Mouse (Mus musculus) liver, embryonic 16.5 days (tissue): Measurements from ENCODE around the gene Btbd16. TPM values are rescaled to one million over a fixed set of nuclear protein-coding genes. Genes with fewer than 3 reads are reported as not detected.

Experiments used
- ATAC-seq: fragments of 200-750 bp; cut with Nextera tagmentation; 2 replicates; pipeline ENCODE4 v1.8.0; 2017; ENCODE audit warnings: low read depth, mild to moderate bottlenecking, moderate number of reproducible peaks, moderate library complexity
- H3K27ac ChIP-seq: fragments of 300-500 bp; sonication (generic); 2 replicates; pipeline ENCODE4 v1.5.1; 2014; ENCODE audit warnings: mild to moderate bottlenecking, low read length
- H3K27me3 ChIP-seq: fragments of 300-500 bp; sonication (generic); 2 replicates; pipeline ENCODE4 v1.6.1; 2014; ENCODE audit warnings: low read depth, low read length, mixed read lengths; ENCODE audit not compliant: control insufficient read depth, insufficient read depth
- H3K36me3 ChIP-seq: fragments of 300-500 bp; sonication (generic); 2 replicates; pipeline ENCODE4 v1.6.1; 2014; ENCODE audit warnings: mild to moderate bottlenecking; ENCODE audit not compliant: control insufficient read depth, insufficient read depth
- H3K4me1 ChIP-seq: fragments of 300-500 bp; sonication (generic); 2 replicates; pipeline ENCODE4 v1.6.1; 2014; ENCODE audit warnings: low read depth, low read length, mixed read lengths; ENCODE audit not compliant: control insufficient read depth
- H3K4me2 ChIP-seq: fragments of 300-500 bp; sonication (generic); 2 replicates; pipeline ENCODE4 v1.6.1; 2014; ENCODE audit warnings: low read depth, low read length, mixed read lengths
- H3K4me3 ChIP-seq: fragments of 300-500 bp; sonication (generic); 2 replicates; pipeline ENCODE4 v1.5.1; 2014; ENCODE audit warnings: low read depth, mild to moderate bottlenecking, low read length
- H3K9ac ChIP-seq: fragments of 300-500 bp; sonication (generic); 2 replicates; pipeline ENCODE4 v1.6.1; 2014; ENCODE audit warnings: low read depth, low read length
- H3K9me3 ChIP-seq: fragments of 300-500 bp; sonication (generic); replicated peaks from 2 replicates; pipeline ENCODE4 v1.6.1; 2016; ENCODE audit warnings: low read length; ENCODE audit not compliant: control insufficient read depth
- WGBS: fragments of 180-500 bp; shearing (Covaris S2); extraction: QIAGEN DNeasy Blood & Tissue Kit; methylation state at CpG from one replicate; pipeline ENCODE4 v1.1.7; 2014; ENCODE audit not compliant: insufficient replicate concordance; 5-methylcytosine and 5-hydroxymethylcytosine counted together
- polyA plus RNA-seq: library from polyadenylated mRNA; unstranded; fragments of >200 nt; fragmentation: Nextera tagmentation; extraction: Ambion mirVana; gene quantifications from 2 replicates; pipeline ENCODE4 v1.2.1, GENCODE M21; 2015

Gene Btbd16
- polyA plus RNA-seq = 0.04 and 0.08 TPM in 2 replicates

GRCm38 (mm10) chr7:130773914-130774630 lies at the start of gene Btbd16:
Gene Btbd16, plus strand, starts transcription at chr7:130774069.
- no peak within 1 kb of the TSS for H3K4me3 ChIP-seq
- H3K36me3 ChIP-seq = no peaks in the 10 kb centered on the region
- H3K27me3 ChIP-seq = no peaks in the 10 kb centered on the region
- no peak within 1 kb of the TSS for H3K27ac ChIP-seq
- H3K4me1 ChIP-seq = peaks cover 2% of the 10 kb centered on the region
- H3K9me3 ChIP-seq = no peaks in the 10 kb centered on the region
- no peak within 1 kb of the TSS for H3K9ac ChIP-seq
- no peak for ATAC-seq
- 32% methylated on average over 9 of the region's 9 CpGs for WGBS
- no peak within 1 kb of the TSS for H3K4me2 ChIP-seq

- WGBS = 25% methylated on average over 3 of the region's 3 CpGs
- Histone ChIP-seq H3K36me3 (no peaks in the 10 kb centered on the region), H3K4me1 (peaks cover 5% of the 10 kb centered on the region), H3K27ac (no peak overlapping the region), H3K4me3 (no peak overlapping the region), H3K9me3 (no peaks in the 10 kb centered on the region), H3K4me2 (no peak overlapping the region), H3K9ac (no peak overlapping the region), H3K27me3 (no peaks in the 10 kb centered on the region)
- no peak for ATAC-seq
These were observed 47.7 kb upstream of the Btbd16 start for GRCm38 (mm10) chr7:130726185-130726584.

GRCm38 (mm10) chr7:130726724-130727422 lies 47.0 kb upstream of the Btbd16 start:
- H3K9ac ChIP-seq = no peak overlapping the region
- peaks cover 5% of the 10 kb centered on the region for H3K4me1 ChIP-seq
- WGBS = 29% methylated on average over 8 of the region's 8 CpGs
- H3K36me3 ChIP-seq = no peaks in the 10 kb centered on the region
- H3K9me3 ChIP-seq = no peaks in the 10 kb centered on the region
- H3K4me3 ChIP-seq = no peak overlapping the region
- no peak overlapping the region for H3K27ac ChIP-seq
- H3K4me2 ChIP-seq = no peak overlapping the region
- no peak for ATAC-seq
- H3K27me3 ChIP-seq = no peaks in the 10 kb centered on the region

- H3K4me3 ChIP-seq = no peak overlapping the region
- 58% methylated on average over 4 of the region's 4 CpGs for WGBS
- H3K9ac ChIP-seq = no peak overlapping the region
- H3K27me3 ChIP-seq = no peaks in the 10 kb centered on the region
- peaks cover 5% of the 10 kb centered on the region for H3K4me1 ChIP-seq
- H3K27ac ChIP-seq = no peak overlapping the region
- H3K4me2 ChIP-seq = no peak overlapping the region
- no peak for ATAC-seq
- H3K36me3 ChIP-seq = no peaks in the 10 kb centered on the region
- no peaks in the 10 kb centered on the region for H3K9me3 ChIP-seq
These were observed 46.3 kb upstream of the Btbd16 start for GRCm38 (mm10) chr7:130727560-130727959.

- Histone ChIP-seq H3K4me3 (no peak overlapping the region), H3K9me3 (no peaks in the 10 kb centered on the region), H3K27ac (no peak overlapping the region), H3K4me1 (peaks cover 4% of the 10 kb centered on the region), H3K27me3 (no peaks in the 10 kb centered on the region), H3K36me3 (no peaks in the 10 kb centered on the region), H3K4me2 (no peak overlapping the region), H3K9ac (no peak overlapping the region)
- WGBS = 72% methylated on average over 7 of the region's 7 CpGs
- no peak for ATAC-seq
These were observed 42.1 kb upstream of the Btbd16 start for GRCm38 (mm10) chr7:130731792-130732191.

- no peaks in the 10 kb centered on the region for H3K9me3 ChIP-seq
- H3K4me3 ChIP-seq = no peak overlapping the region
- 60% methylated on average over 6 of the region's 6 CpGs for WGBS
- no peak for ATAC-seq
- no peaks in the 10 kb centered on the region for H3K27me3 ChIP-seq
- no peak overlapping the region for H3K4me2 ChIP-seq
- H3K9ac ChIP-seq = no peak overlapping the region
- no peaks in the 10 kb centered on the region for H3K4me1 ChIP-seq
- no peaks in the 10 kb centered on the region for H3K36me3 ChIP-seq
- H3K27ac ChIP-seq = no peak overlapping the region
These were observed 41.0 kb upstream of the Btbd16 start for GRCm38 (mm10) chr7:130732908-130733307.

GRCm38 (mm10) chr7:130733423-130733822 lies 40.4 kb upstream of the Btbd16 start:
- Histone ChIP-seq H3K9ac (no peak overlapping the region), H3K36me3 (no peaks in the 10 kb centered on the region), H3K4me1 (no peaks in the 10 kb centered on the region), H3K27me3 (no peaks in the 10 kb centered on the region), H3K27ac (no peak overlapping the region), H3K4me3 (no peak overlapping the region), H3K9me3 (no peaks in the 10 kb centered on the region), H3K4me2 (no peak overlapping the region)
- 76% methylated on average over 8 of the region's 8 CpGs for WGBS
- no peak for ATAC-seq

- H3K36me3 ChIP-seq = no peaks in the 10 kb centered on the region
- H3K4me3 ChIP-seq = no peak overlapping the region
- no peaks in the 10 kb centered on the region for H3K4me1 ChIP-seq
- 67% methylated on average over 2 of the region's 2 CpGs for WGBS
- H3K9me3 ChIP-seq = no peaks in the 10 kb centered on the region
- ATAC-seq = no peak
- H3K27me3 ChIP-seq = no peaks in the 10 kb centered on the region
- H3K27ac ChIP-seq = no peak overlapping the region
- no peak overlapping the region for H3K4me2 ChIP-seq
- H3K9ac ChIP-seq = no peak overlapping the region
These were observed 39.6 kb upstream of the Btbd16 start for GRCm38 (mm10) chr7:130734195-130734787.

GRCm38 (mm10) chr7:130741099-130741498 lies 32.8 kb upstream of the Btbd16 start:
- ATAC-seq = no peak
- Histone ChIP-seq H3K36me3 (no peaks in the 10 kb centered on the region), H3K9ac (no peak overlapping the region), H3K9me3 (no peaks in the 10 kb centered on the region), H3K27me3 (no peaks in the 10 kb centered on the region), H3K27ac (no peak overlapping the region), H3K4me3 (no peak overlapping the region), H3K4me2 (no peak overlapping the region), H3K4me1 (no peaks in the 10 kb centered on the region)
- 56% methylated on average over 4 of the region's 4 CpGs for WGBS
